Mouse (Mus musculus): ENCODE data around the gene Ino80d. TPM values are rescaled to one million over a fixed set of nuclear protein-coding genes. Genes with fewer than 3 reads are reported as not detected.

Ino80d gene
- polyA plus RNA-seq, 1 experiment from 2014 or later: 9.1 TPM

DNA sequence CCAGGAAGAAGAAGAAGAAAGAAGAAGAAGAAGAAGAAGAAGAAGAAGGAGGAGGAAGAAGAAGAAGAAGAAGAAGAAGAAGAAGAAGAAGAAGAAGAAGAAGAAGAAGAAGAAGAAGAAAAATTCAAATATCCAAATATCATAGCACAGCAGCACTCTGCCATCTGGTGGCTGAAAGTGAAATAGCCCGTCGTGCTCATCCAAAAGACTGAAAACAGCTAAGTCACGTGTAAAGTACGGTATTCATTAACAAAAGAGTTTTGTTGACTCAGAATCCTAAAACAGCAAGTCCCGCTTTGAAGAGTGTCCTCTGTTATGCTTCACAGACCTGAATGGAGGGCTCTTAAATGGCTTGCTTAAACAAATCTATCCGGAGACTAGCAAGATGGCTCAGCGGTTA lies 128.2 kb downstream of the Ino80d start:
- no peaks in the 10 kb centered on the region for H3K9me3 ChIP-seq (ENCODE audit: control insufficient read depth, low read length)
- WGBS: 19% methylated on average over 7 of the region's 7 CpGs
- no peak overlapping the region for H3K27ac ChIP-seq (ENCODE audit: low read depth, low read length)
- H3K4me3 ChIP-seq (ENCODE audit: low read length): no peak overlapping the region
- ATAC-seq: no peak
- no peaks in the 10 kb centered on the region for H3K36me3 ChIP-seq (ENCODE audit: control insufficient read depth, insufficient read depth, low read length)
- H3K4me2 ChIP-seq (ENCODE audit: low read length): peak overlapping the region; percentile 51
- no peaks in the 10 kb centered on the region for H3K27me3 ChIP-seq (replicated peaks; ENCODE audit: control insufficient read depth, insufficient read depth, low read length)
- H3K9ac ChIP-seq (ENCODE audit: low read depth, low read length): no peak overlapping the region
- no peaks in the 10 kb centered on the region; the same call in 1 of the 2 replicates for H3K4me1 ChIP-seq (ENCODE audit: control insufficient read depth, insufficient read depth, low read depth, low read length)

DNA sequence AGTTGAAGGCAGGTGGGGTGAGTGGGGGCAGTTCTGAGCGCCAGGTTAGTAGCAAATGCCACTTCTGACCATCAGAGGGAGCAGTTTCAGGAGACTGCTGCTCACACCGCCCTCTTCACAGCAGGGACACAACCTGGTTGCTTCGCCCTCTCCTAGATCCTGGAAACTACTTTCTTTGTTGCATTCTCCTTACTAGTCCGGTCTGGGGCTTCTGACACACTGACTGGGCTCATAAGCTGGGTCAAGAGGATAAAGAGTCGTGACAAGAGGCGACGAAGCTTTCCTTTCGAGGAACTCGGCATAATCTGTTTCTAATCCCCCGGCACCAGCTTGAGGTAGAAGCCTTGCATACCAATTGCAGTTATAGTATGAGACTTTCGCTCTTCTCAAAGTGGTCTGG lies 129.9 kb downstream of the Ino80d start:
- Histone ChIP-seq H3K36me3 (ENCODE audit: control insufficient read depth, insufficient read depth, low read length) (no peaks in the 10 kb centered on the region), H3K9ac (ENCODE audit: low read depth, low read length) (no peak overlapping the region), H3K4me3 (ENCODE audit: low read length) (no peak overlapping the region), H3K9me3 (ENCODE audit: control insufficient read depth, low read length) (no peaks in the 10 kb centered on the region), H3K27ac (ENCODE audit: low read depth, low read length) (no peak overlapping the region), H3K4me1 (ENCODE audit: control insufficient read depth, insufficient read depth, low read depth, low read length) (no peaks in the 10 kb centered on the region; the same call in 1 of the 2 replicates), H3K27me3 (replicated peaks; ENCODE audit: control insufficient read depth, insufficient read depth, low read length) (no peaks in the 10 kb centered on the region), H3K4me2 (ENCODE audit: low read length) (peak overlapping the region; percentile 46)
- no peak for ATAC-seq
- 32% methylated on average over 11 of the region's 11 CpGs for WGBS

DNA sequence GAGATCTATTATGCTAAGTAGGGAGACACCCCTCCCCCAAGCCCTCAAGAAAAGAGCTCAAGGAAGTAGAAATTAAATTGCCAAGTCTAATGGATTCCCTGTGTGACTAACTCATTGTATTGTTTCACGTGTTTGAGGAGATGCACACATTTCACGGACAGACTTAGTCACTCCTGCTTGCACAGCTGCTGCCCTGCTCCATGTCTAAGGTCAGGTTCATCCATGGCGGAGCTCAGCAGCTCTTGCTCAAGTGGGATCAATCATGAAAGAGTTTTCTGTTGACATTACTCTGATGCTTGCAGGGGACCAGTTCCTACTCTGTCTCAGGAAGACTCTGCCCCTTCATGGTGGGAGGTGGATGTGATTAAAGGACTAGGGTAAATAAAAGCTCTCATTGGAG lies 137.7 kb downstream of the Ino80d start:
- Histone ChIP-seq H3K4me1 (ENCODE audit: control insufficient read depth, insufficient read depth, low read depth, low read length) (no peaks in the 10 kb centered on the region), H3K27me3 (replicated peaks; ENCODE audit: control insufficient read depth, insufficient read depth, low read length) (no peaks in the 10 kb centered on the region), H3K4me3 (ENCODE audit: low read length) (no peak overlapping the region), H3K9ac (ENCODE audit: low read depth, low read length) (no peak overlapping the region), H3K9me3 (ENCODE audit: control insufficient read depth, low read length) (no peaks in the 10 kb centered on the region), H3K4me2 (ENCODE audit: low read length) (no peak overlapping the region), H3K27ac (ENCODE audit: low read depth, low read length) (no peak overlapping the region), H3K36me3 (ENCODE audit: control insufficient read depth, insufficient read depth, low read length) (no peaks in the 10 kb centered on the region)
- ATAC-seq: no peak
- 33% methylated on average over 3 of the region's 3 CpGs for WGBS

DNA sequence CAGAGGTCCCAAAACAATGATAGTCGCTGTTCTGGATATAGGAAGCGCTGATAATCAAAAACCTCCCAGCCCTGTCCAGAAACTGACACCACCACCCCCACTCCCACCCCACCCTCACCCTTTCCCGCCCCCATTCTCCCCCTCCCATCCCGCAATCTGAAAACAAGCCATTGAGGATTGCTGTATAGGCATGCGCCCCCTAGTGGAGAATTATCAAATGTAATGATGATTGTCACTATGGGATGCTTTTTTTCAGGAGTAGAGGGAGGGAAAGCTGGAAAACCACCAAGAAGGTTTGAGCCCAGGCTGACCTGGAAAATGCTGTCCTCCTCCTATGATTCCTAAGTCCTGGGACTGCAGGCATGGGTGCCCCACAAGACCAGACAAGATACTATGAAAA lies 147.6 kb downstream of the Ino80d start:
- Histone ChIP-seq H3K4me3 (ENCODE audit: low read length) (no peak overlapping the region), H3K9me3 (ENCODE audit: control insufficient read depth, low read length) (no peaks in the 10 kb centered on the region), H3K4me1 (ENCODE audit: control insufficient read depth, insufficient read depth, low read depth, low read length) (no peaks in the 10 kb centered on the region), H3K27ac (ENCODE audit: low read depth, low read length) (no peak overlapping the region), H3K27me3 (replicated peaks; ENCODE audit: control insufficient read depth, insufficient read depth, low read length) (no peaks in the 10 kb centered on the region), H3K4me2 (ENCODE audit: low read length) (peak overlapping the region; percentile 5; the same call in 1 of the 2 replicates), H3K36me3 (ENCODE audit: control insufficient read depth, insufficient read depth, low read length) (no peaks in the 10 kb centered on the region), H3K9ac (ENCODE audit: low read depth, low read length) (no peak overlapping the region)
- no peak for ATAC-seq
- WGBS: 18% methylated on average over 5 of the region's 5 CpGs

DNA sequence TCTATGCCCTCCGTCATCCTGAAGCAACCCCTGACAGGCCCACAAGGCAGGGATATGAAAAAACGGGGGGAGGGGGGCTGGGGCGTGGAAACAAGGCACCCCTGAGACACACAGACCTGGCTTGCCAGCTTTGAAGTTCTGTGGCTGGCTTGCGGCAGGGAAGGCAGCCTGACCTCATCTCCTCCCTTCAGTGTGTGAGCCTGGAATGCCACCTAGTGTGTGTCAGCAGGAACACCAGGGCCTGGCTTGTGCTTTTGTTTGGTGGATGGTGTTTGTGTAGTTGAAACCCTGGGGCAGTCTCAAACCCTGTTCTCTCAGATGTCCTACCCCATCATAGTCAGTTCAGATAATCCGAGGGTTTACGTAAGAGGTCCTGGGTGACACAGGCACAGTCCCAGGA lies 150.2 kb downstream of the Ino80d start:
- H3K27ac ChIP-seq (ENCODE audit: low read depth, low read length): no peak overlapping the region
- no peaks in the 10 kb centered on the region for H3K4me1 ChIP-seq (ENCODE audit: control insufficient read depth, insufficient read depth, low read depth, low read length)
- H3K9me3 ChIP-seq (ENCODE audit: control insufficient read depth, low read length): no peaks in the 10 kb centered on the region
- H3K27me3 ChIP-seq (replicated peaks; ENCODE audit: control insufficient read depth, insufficient read depth, low read length): no peaks in the 10 kb centered on the region
- no peak overlapping the region for H3K9ac ChIP-seq (ENCODE audit: low read depth, low read length)
- H3K4me3 ChIP-seq (ENCODE audit: low read length): no peak overlapping the region
- peak; percentile 93 for ATAC-seq
- H3K4me2 ChIP-seq (ENCODE audit: low read length): no peak overlapping the region
- WGBS: 20% methylated on average over 6 of the region's 6 CpGs
- H3K36me3 ChIP-seq (ENCODE audit: control insufficient read depth, insufficient read depth, low read length): no peaks in the 10 kb centered on the region

DNA sequence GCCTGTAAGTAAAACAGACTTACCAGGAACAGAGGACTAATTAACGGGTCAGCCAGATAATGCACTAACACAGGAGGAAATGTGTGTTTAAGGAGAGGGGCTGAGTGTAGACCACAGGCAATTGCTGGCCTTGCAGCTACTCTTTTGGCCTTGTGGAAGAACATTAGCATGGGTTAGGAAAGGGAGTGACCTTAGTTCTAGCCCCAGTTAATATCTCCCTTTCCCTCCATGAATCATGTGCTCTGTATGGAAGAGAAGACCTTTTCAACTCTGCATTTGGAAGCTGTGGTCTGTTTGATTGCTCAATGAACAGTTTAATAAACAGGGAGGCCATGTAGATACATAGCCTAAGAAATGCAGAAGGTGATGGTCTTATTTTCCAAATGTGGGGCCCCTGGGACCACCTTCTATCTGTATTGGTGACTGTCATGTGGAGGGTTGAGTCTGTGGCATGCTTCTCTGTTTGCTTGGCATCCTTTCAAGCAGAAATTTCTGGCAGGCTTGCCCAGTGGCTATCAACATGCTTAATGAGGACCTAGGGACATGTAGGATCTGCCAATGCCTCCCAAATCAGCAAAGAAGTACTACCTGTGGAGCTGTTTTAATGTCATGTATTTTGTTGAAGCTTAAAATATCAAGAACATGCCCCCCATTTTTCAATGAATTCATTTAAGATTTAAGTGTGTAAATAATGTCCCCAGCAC lies 157.4 kb downstream of the Ino80d start:
- H3K4me3 ChIP-seq (ENCODE audit: low read length): no peak overlapping the region
- H3K27me3 ChIP-seq (replicated peaks; ENCODE audit: control insufficient read depth, insufficient read depth, low read length): no peaks in the 10 kb centered on the region
- WGBS: 79% methylated on average over 1 of the region's 1 CpGs
- H3K36me3 ChIP-seq (ENCODE audit: control insufficient read depth, insufficient read depth, low read length): no peaks in the 10 kb centered on the region
- H3K27ac ChIP-seq (ENCODE audit: low read depth, low read length): no peak overlapping the region
- ATAC-seq: no peak
- H3K9ac ChIP-seq (ENCODE audit: low read depth, low read length): no peak overlapping the region
- no peaks in the 10 kb centered on the region for H3K9me3 ChIP-seq (ENCODE audit: control insufficient read depth, low read length)
- H3K4me2 ChIP-seq (ENCODE audit: low read length): no peak overlapping the region
- no peaks in the 10 kb centered on the region for H3K4me1 ChIP-seq (ENCODE audit: control insufficient read depth, insufficient read depth, low read depth, low read length)

DNA sequence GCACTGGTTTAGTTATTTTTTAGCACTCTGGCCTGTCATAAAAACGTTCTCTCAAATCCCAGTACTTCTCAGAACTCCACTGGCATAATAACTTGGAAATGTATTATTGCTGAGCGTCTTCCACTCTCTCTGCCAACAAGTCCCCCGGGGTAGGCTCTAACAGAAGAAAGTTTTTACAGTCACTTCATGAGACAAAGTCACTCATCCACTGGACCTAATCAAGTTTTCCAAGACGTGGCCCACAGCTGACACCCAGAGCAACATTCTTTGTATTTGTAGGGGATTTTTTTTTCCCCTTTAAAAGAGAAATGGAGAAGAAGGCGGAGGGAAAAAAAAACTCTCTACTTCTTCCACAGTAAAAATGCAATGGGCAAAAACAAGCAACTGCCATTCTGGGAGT lies 157.9 kb downstream of the Ino80d start:
- Histone ChIP-seq H3K4me2 (ENCODE audit: low read length) (no peak overlapping the region), H3K9ac (ENCODE audit: low read depth, low read length) (no peak overlapping the region), H3K27ac (ENCODE audit: low read depth, low read length) (no peak overlapping the region), H3K27me3 (replicated peaks; ENCODE audit: control insufficient read depth, insufficient read depth, low read length) (no peaks in the 10 kb centered on the region), H3K9me3 (ENCODE audit: control insufficient read depth, low read length) (no peaks in the 10 kb centered on the region), H3K4me3 (ENCODE audit: low read length) (no peak overlapping the region), H3K4me1 (ENCODE audit: control insufficient read depth, insufficient read depth, low read depth, low read length) (peaks cover 2% of the 10 kb centered on the region), H3K36me3 (ENCODE audit: control insufficient read depth, insufficient read depth, low read length) (no peaks in the 10 kb centered on the region)
- WGBS: 67% methylated on average over 5 of the region's 5 CpGs
- ATAC-seq: no peak

DNA sequence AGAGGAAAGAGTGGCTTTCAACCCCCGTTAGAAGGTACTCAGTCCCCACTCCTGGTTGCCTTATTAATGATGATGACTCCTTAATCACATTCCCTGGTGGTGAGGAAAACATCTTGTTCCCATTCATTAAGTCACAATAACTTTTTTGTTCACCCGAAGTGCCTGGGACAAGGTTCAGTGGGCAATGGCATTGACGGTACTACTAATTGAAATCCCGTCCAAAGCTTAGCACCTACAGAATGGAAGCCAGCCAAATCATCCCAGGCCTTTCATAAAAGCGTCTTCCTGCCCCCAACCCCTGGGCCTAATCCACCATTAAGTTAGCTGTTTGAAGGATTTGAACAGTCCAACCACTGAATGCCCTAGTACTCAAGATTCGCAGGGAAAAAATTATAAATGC lies 159.1 kb downstream of the Ino80d start:
- H3K4me2 ChIP-seq (ENCODE audit: low read length): no peak overlapping the region
- H3K27ac ChIP-seq (ENCODE audit: low read depth, low read length): no peak overlapping the region
- no peaks in the 10 kb centered on the region for H3K9me3 ChIP-seq (ENCODE audit: control insufficient read depth, low read length)
- H3K9ac ChIP-seq (ENCODE audit: low read depth, low read length): no peak overlapping the region
- ATAC-seq: no peak
- H3K4me3 ChIP-seq (ENCODE audit: low read length): no peak overlapping the region
- no peaks in the 10 kb centered on the region for H3K36me3 ChIP-seq (ENCODE audit: control insufficient read depth, insufficient read depth, low read length)
- WGBS: 34% methylated on average over 6 of the region's 6 CpGs
- H3K27me3 ChIP-seq (replicated peaks; ENCODE audit: control insufficient read depth, insufficient read depth, low read length): no peaks in the 10 kb centered on the region
- peaks cover 11% of the 10 kb centered on the region for H3K4me1 ChIP-seq (ENCODE audit: control insufficient read depth, insufficient read depth, low read depth, low read length)

DNA sequence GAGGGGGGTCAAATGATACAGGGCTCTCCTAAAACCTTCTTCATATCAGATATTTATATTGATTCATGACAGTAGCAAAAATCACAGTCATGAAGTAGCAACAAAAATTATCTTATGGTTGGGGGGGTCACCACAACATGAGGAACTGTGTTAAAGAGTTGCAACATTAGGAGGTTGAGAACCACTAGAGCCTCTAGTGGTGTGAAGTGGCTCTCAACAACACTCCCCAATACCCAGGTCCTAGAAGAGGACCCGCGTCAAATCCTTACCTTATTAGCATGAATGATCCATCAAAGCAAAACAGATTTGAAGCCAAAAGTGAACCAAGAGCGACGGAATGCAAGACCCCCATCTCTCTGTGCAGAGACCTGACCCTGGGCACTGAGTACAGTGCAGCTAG lies 161.4 kb downstream of the Ino80d start:
- Histone ChIP-seq H3K4me1 (ENCODE audit: control insufficient read depth, insufficient read depth, low read depth, low read length) (peaks cover 11% of the 10 kb centered on the region), H3K4me2 (ENCODE audit: low read length) (no peak overlapping the region), H3K36me3 (ENCODE audit: control insufficient read depth, insufficient read depth, low read length) (no peaks in the 10 kb centered on the region), H3K27me3 (replicated peaks; ENCODE audit: control insufficient read depth, insufficient read depth, low read length) (no peaks in the 10 kb centered on the region), H3K4me3 (ENCODE audit: low read length) (no peak overlapping the region), H3K27ac (ENCODE audit: low read depth, low read length) (no peak overlapping the region), H3K9ac (ENCODE audit: low read depth, low read length) (no peak overlapping the region), H3K9me3 (ENCODE audit: control insufficient read depth, low read length) (no peaks in the 10 kb centered on the region)
- WGBS: 82% methylated on average over 4 of the region's 4 CpGs
- no peak for ATAC-seq

Measured in hindbrain, embryonic 16.5 days (tissue).